Mouse (Mus musculus): ENCODE data around the gene Agap3. TPM values are rescaled to one million over a fixed set of nuclear protein-coding genes. Genes with fewer than 3 reads are reported as not detected.

The Agap3 gene
- polyA plus RNA-seq, 1 experiment, result 59.4 TPM

GRCm38 (mm10) chr5:24530042-24530689 lies 78.2 kb downstream of the Agap3 start:
- TF ChIP-seq CTCF (IDR thresholded peaks at IDR 0.05; ENCODE audit: extremely low read depth, insufficient read length, insufficient replicate concordance, low read depth, low read length) (peak; percentile 100), POLR2A (IDR thresholded peaks at IDR 0.05; ENCODE audit: low read depth, low read length) (no peak)
- Histone ChIP-seq H3K4me3 (ENCODE audit: low read depth, low read length) (no peak overlapping the region), H3K36me3 (ENCODE audit: control insufficient read depth, insufficient read depth, low read length) (no peaks in the 10 kb centered on the region), H3K27ac (ENCODE audit: insufficient read depth, low read depth, low read length) (no peak overlapping the region), H3K4me1 (ENCODE audit: control insufficient read depth, insufficient read depth, insufficient read length, low read length) (peaks cover 4% of the 10 kb centered on the region; the same call in 1 of the 2 replicates), H3K27me3 (ENCODE audit: control insufficient read depth, insufficient read depth, low read length) (peaks cover 30% of the 10 kb centered on the region)
- WGBS, result 16% methylated on average over 24 of the region's 24 CpGs

GRCm38 (mm10) chr5:24533391-24533790 lies 81.4 kb downstream of the Agap3 start:
- TF ChIP-seq CTCF (IDR thresholded peaks at IDR 0.05; ENCODE audit: extremely low read depth, insufficient read length, insufficient replicate concordance, low read depth, low read length) (no peak), POLR2A (IDR thresholded peaks at IDR 0.05; ENCODE audit: low read depth, low read length) (no peak)
- Histone ChIP-seq H3K4me1 (ENCODE audit: control insufficient read depth, insufficient read depth, insufficient read length, low read length) (no peaks in the 10 kb centered on the region), H3K27me3 (ENCODE audit: control insufficient read depth, insufficient read depth, low read length) (peaks cover 1% of the 10 kb centered on the region; the same call in 1 of the 2 replicates), H3K4me3 (ENCODE audit: low read depth, low read length) (no peak overlapping the region), H3K36me3 (ENCODE audit: control insufficient read depth, insufficient read depth, low read length) (no peaks in the 10 kb centered on the region), H3K27ac (ENCODE audit: insufficient read depth, low read depth, low read length) (no peak overlapping the region)
- WGBS, result 61% methylated on average over 11 of the region's 11 CpGs

GRCm38 (mm10) chr5:24534292-24534691 lies 82.3 kb downstream of the Agap3 start:
- no peaks in the 10 kb centered on the region for H3K36me3 ChIP-seq (ENCODE audit: control insufficient read depth, insufficient read depth, low read length)
- no peak for TF ChIP-seq CTCF (IDR thresholded peaks at IDR 0.05; ENCODE audit: extremely low read depth, insufficient read length, insufficient replicate concordance, low read depth, low read length)
- TF ChIP-seq POLR2A (IDR thresholded peaks at IDR 0.05; ENCODE audit: low read depth, low read length), result no peak
- no peaks in the 10 kb centered on the region; the same call in 1 of the 2 replicates for H3K27me3 ChIP-seq (ENCODE audit: control insufficient read depth, insufficient read depth, low read length)
- no peak overlapping the region for H3K4me3 ChIP-seq (ENCODE audit: low read depth, low read length)
- H3K27ac ChIP-seq (ENCODE audit: insufficient read depth, low read depth, low read length), result no peak overlapping the region
- WGBS, result 43% methylated on average over 5 of the region's 5 CpGs
- no peaks in the 10 kb centered on the region for H3K4me1 ChIP-seq (ENCODE audit: control insufficient read depth, insufficient read depth, insufficient read length, low read length)

GRCm38 (mm10) chr5:24535731-24536130 lies 83.8 kb downstream of the Agap3 start:
- H3K4me3 ChIP-seq (ENCODE audit: low read depth, low read length), result no peak overlapping the region
- TF ChIP-seq POLR2A (IDR thresholded peaks at IDR 0.05; ENCODE audit: low read depth, low read length) (no peak), CTCF (IDR thresholded peaks at IDR 0.05; ENCODE audit: extremely low read depth, insufficient read length, insufficient replicate concordance, low read depth, low read length) (no peak)
- H3K27me3 ChIP-seq (ENCODE audit: control insufficient read depth, insufficient read depth, low read length), result no peaks in the 10 kb centered on the region; the same call in 1 of the 2 replicates
- no peak overlapping the region for H3K27ac ChIP-seq (ENCODE audit: insufficient read depth, low read depth, low read length)
- peaks cover 4% of the 10 kb centered on the region; the same call in 1 of the 2 replicates for H3K4me1 ChIP-seq (ENCODE audit: control insufficient read depth, insufficient read depth, insufficient read length, low read length)
- no peaks in the 10 kb centered on the region for H3K36me3 ChIP-seq (ENCODE audit: control insufficient read depth, insufficient read depth, low read length)
- WGBS, result 53% methylated on average over 3 of the region's 3 CpGs

GRCm38 (mm10) chr5:24536511-24536910 lies 84.5 kb downstream of the Agap3 start:
- Histone ChIP-seq H3K27me3 (ENCODE audit: control insufficient read depth, insufficient read depth, low read length) (no peaks in the 10 kb centered on the region; the same call in 1 of the 2 replicates), H3K27ac (ENCODE audit: insufficient read depth, low read depth, low read length) (no peak overlapping the region), H3K4me3 (ENCODE audit: low read depth, low read length) (no peak overlapping the region), H3K36me3 (ENCODE audit: control insufficient read depth, insufficient read depth, low read length) (no peaks in the 10 kb centered on the region), H3K4me1 (ENCODE audit: control insufficient read depth, insufficient read depth, insufficient read length, low read length) (peaks cover 5% of the 10 kb centered on the region; the same call in 1 of the 2 replicates)
- no peak for TF ChIP-seq POLR2A (IDR thresholded peaks at IDR 0.05; ENCODE audit: low read depth, low read length)
- TF ChIP-seq CTCF (IDR thresholded peaks at IDR 0.05; ENCODE audit: extremely low read depth, insufficient read length, insufficient replicate concordance, low read depth, low read length), result no peak
- 80% methylated on average over 5 of the region's 5 CpGs for WGBS

- Histone ChIP-seq H3K27me3 (ENCODE audit: control insufficient read depth, insufficient read depth, low read length) (no peaks in the 10 kb centered on the region; the same call in 1 of the 2 replicates), H3K4me3 (ENCODE audit: low read depth, low read length) (no peak overlapping the region), H3K36me3 (ENCODE audit: control insufficient read depth, insufficient read depth, low read length) (no peaks in the 10 kb centered on the region), H3K27ac (ENCODE audit: insufficient read depth, low read depth, low read length) (no peak overlapping the region), H3K4me1 (ENCODE audit: control insufficient read depth, insufficient read depth, insufficient read length, low read length) (peaks cover 5% of the 10 kb centered on the region; the same call in 1 of the 2 replicates)
- TF ChIP-seq CTCF (IDR thresholded peaks at IDR 0.05; ENCODE audit: extremely low read depth, insufficient read length, insufficient replicate concordance, low read depth, low read length) (no peak), POLR2A (IDR thresholded peaks at IDR 0.05; ENCODE audit: low read depth, low read length) (no peak)
- WGBS, result 65% methylated on average over 16 of the region's 16 CpGs
Observed at GRCm38 (mm10) chr5:24537618-24538017, 85.6 kb downstream of the Agap3 start.

- TF ChIP-seq POLR2A (IDR thresholded peaks at IDR 0.05; ENCODE audit: low read depth, low read length), result no peak
- TF ChIP-seq CTCF (IDR thresholded peaks at IDR 0.05; ENCODE audit: extremely low read depth, insufficient read length, insufficient replicate concordance, low read depth, low read length), result no peak
- no peaks in the 10 kb centered on the region; the same call in 1 of the 2 replicates for H3K27me3 ChIP-seq (ENCODE audit: control insufficient read depth, insufficient read depth, low read length)
- H3K4me3 ChIP-seq (ENCODE audit: low read depth, low read length), result no peak overlapping the region
- H3K4me1 ChIP-seq (ENCODE audit: control insufficient read depth, insufficient read depth, insufficient read length, low read length), result peaks cover 5% of the 10 kb centered on the region; the same call in 1 of the 2 replicates
- 82% methylated on average over 22 of the region's 22 CpGs for WGBS
- no peaks in the 10 kb centered on the region for H3K36me3 ChIP-seq (ENCODE audit: control insufficient read depth, insufficient read depth, low read length)
- H3K27ac ChIP-seq (ENCODE audit: insufficient read depth, low read depth, low read length), result no peak overlapping the region
Observed at GRCm38 (mm10) chr5:24539571-24540296, 87.8 kb downstream of the Agap3 start.

Measured in small intestine, adult 2 months (tissue).